Mouse (Mus musculus) mature B cell (primary cell): ENCODE data around the gene Atp6v0a1.
"Not testable (repeated sequence)": the region's sequence is repeated elsewhere in the genome, so short reads cannot be mapped to it uniquely, and the experiment has no call there.

Source experiments
- in situ Hi-C: fragments of 300-500 bp; cut with MboI; formaldehyde crosslinking; loops from 2 replicates; pipeline ENCODE4 v1.14.3; 2019

Gene Atp6v0a1

GRCm38 (mm10) chr11:100981236-100981635, 28.0 kb upstream of the Atp6v0a1 start:
- in situ Hi-C loops = loop anchor here (5.0 kb wide), 1 partner anchor 86 kb away; no protein-coding TSS in a partner anchor

- in situ Hi-C loops = loop anchor here (5.0 kb wide), 1 partner anchor 85 kb away; no protein-coding TSS in a partner anchor
Measured at GRCm38 (mm10) chr11:100982087-100982486, 27.2 kb upstream of the Atp6v0a1 start.

- in situ Hi-C loops = loop anchor here (5.0 kb wide), 1 partner anchor 84 kb away; no protein-coding TSS in a partner anchor
Measured at GRCm38 (mm10) chr11:100983125-100983777, 26.0 kb upstream of the Atp6v0a1 start.

GRCm38 (mm10) chr11:100983778-100984131, 25.5 kb upstream of the Atp6v0a1 start:
- in situ Hi-C loops = loop anchor here (5.0 kb wide), 1 partner anchor 84 kb away; no protein-coding TSS in a partner anchor

- in situ Hi-C loops = no loop called here
Measured at GRCm38 (mm10) chr11:100985607-100986006, 23.6 kb upstream of the Atp6v0a1 start.

- in situ Hi-C loops = no loop called here
Measured at GRCm38 (mm10) chr11:100988674-100989073, 20.6 kb upstream of the Atp6v0a1 start.

GRCm38 (mm10) chr11:100989666-100990065, 19.6 kb upstream of the Atp6v0a1 start:
- in situ Hi-C loops = no loop called here

- in situ Hi-C loops = no loop called here
Measured at GRCm38 (mm10) chr11:100991027-100991534, 18.2 kb upstream of the Atp6v0a1 start.

GRCm38 (mm10) chr11:100993437-100993836, 15.8 kb upstream of the Atp6v0a1 start:
- in situ Hi-C loops = no loop called here

GRCm38 (mm10) chr11:100994233-100994632, 15.0 kb upstream of the Atp6v0a1 start:
- in situ Hi-C loops = no loop called here

GRCm38 (mm10) chr11:100994655-100995054, 14.6 kb upstream of the Atp6v0a1 start:
- in situ Hi-C loops = no loop called here

- in situ Hi-C loops = no loop called here
Measured at GRCm38 (mm10) chr11:100996501-100996900, 12.8 kb upstream of the Atp6v0a1 start.

- in situ Hi-C loops = no loop called here
Measured at GRCm38 (mm10) chr11:100998836-100999235, 10.4 kb upstream of the Atp6v0a1 start.

- in situ Hi-C loops = no loop called here
Measured at GRCm38 (mm10) chr11:100999254-100999653, 10.0 kb upstream of the Atp6v0a1 start.

GRCm38 (mm10) chr11:101001875-101002552, 7.2 kb upstream of the Atp6v0a1 start:
- in situ Hi-C loops = not testable (repeated sequence)

- in situ Hi-C loops = no loop called here
Measured at GRCm38 (mm10) chr11:101003025-101003685, 6.1 kb upstream of the Atp6v0a1 start.

GRCm38 (mm10) chr11:101008206-101009045, 826 bp upstream of the Atp6v0a1 start:
- in situ Hi-C loops = no loop called here

- in situ Hi-C loops = no loop called here
Measured at GRCm38 (mm10) chr11:101009888-101010784, 884 bp downstream of the Atp6v0a1 start.

GRCm38 (mm10) chr11:101011641-101012040, 2.4 kb downstream of the Atp6v0a1 start:
- in situ Hi-C loops = no loop called here

- in situ Hi-C loops = no loop called here
Measured at GRCm38 (mm10) chr11:101023371-101023770, 14.1 kb downstream of the Atp6v0a1 start.

GRCm38 (mm10) chr11:101024001-101024400, 14.7 kb downstream of the Atp6v0a1 start:
- in situ Hi-C loops = no loop called here
